Mouse (Mus musculus) ES-CJ7 (cell line): ENCODE data around the gene Cidec.

Experiments
- DNase-seq: peaks from one replicate; pipeline ENCODE4 v3.0.0; 2011; ENCODE audit warnings: low read depth, low spot score

Gene Cidec

DNA sequence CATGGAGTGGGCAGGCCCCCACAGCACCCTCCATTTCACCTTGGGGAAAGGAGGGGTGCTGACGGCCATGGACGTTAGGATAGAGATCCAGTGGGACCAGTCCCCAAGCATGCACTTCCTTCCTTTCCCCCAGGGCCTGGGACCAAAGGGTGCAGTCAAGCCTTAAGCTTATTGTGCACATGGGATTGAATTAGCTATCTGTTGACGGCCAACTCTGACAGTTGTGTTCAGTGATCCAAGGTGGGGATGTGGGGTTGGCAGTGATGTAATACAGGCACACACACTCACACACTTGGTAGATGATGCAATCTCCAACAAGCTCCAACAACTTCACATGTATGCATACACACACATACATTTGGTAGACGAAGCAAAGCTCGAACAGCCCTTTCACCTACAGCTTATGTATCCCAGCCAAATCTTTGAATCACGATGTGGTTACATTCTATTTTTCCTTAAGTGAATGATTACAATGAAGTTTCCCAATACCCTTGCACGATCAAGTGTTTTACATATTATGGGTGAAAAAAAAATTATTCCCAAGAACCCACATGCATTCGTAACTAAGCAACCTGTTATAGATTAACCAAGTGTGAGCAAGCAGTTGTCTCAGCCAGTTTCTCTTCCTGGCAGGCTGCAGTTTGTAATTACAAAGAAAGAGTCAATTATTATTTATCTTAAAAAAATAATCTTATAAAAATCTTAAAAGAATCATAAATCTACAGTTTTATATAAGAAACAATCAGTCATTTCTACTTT is 8.8 kb upstream of the Cidec start:
- no peak for DNase-seq

- peak; percentile 87 for DNase-seq
These were observed 7.5 kb upstream of the Cidec start for GRCm38 (mm10) chr6:113443091-113443490.

GRCm38 (mm10) chr6:113442442-113443090 is 7.0 kb upstream of the Cidec start, which contains the start of gene Jagn1:
TSS of gene Jagn1 (plus strand) at chr6:113442569.
- peak; percentile 97 for DNase-seq

DNA sequence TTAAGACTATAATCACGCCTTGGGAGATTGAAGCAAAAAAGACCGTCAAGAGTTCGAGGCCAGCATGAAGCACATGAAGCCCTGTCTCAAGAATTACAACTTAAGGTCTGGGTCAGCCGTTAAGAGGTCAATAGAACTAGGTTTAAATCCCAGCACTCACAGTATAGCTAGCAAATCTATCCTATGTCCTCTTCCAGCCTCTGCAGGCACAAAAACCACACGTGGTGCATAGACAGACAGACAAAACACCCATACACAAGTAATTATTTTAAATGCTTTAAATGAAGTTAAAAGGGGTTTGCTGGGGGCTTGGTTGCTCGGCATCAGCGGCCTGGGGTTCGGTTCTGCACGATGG is 6.5 kb upstream of the Cidec start:
- DNase-seq: no peak

- DNase-seq: peak; percentile 93
These were observed 5.7 kb upstream of the Cidec start for GRCm38 (mm10) chr6:113441147-113441680.

DNA sequence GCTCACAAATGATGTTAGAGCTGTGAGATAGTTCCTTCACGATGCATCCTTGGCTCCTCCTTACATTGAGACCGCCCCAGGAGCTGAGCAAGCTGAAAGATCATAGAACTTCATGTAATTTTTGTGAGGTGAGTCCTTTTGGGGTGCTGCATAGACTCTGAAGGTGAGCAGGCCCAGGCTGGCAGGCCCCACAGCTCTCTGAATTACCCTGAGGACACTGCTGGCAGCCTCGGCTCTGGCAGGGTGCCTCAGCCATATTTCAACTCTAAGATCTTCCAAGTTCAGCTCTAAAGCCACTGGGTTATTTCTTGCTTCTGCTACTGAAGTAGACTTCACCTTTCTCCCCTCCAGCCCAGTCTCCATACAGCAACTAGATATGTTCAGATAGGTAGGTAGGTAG is 5.1 kb upstream of the Cidec start:
- DNase-seq: no peak

DNA sequence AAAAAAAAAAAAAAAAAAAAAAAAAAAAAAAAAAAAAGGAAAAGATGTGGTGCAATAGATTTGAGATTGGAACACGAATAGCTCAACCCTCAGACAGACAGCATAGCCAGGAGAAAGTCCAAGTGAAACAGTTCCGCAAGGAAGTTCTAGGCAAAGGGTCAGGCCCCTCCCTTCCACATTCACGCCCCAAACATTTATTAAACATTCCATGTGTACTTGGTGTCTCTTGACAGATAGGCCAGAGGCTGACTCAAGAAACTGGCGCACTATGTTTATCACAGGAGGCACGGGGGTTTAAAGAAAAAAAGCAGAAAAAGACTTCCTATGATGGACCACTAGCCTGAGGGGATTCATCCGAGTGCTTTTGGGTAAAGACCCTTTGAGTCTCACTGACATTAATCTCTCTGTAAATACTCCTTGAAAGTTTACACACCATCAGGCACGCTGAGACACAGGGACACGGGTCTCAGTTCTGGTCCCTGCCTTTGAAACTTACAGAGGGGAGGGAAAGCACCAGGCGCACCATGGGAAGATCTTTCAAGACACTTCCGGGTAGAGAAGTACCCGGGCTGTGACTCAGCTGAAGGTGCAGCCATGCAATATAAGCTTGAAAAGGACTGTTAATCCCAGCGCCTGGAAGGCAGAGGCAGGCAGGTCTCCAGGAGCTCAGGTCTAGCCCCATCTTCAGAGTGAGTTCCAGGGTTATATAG is 3.3 kb upstream of the Cidec start:
- DNase-seq: peak; percentile 34

DNA sequence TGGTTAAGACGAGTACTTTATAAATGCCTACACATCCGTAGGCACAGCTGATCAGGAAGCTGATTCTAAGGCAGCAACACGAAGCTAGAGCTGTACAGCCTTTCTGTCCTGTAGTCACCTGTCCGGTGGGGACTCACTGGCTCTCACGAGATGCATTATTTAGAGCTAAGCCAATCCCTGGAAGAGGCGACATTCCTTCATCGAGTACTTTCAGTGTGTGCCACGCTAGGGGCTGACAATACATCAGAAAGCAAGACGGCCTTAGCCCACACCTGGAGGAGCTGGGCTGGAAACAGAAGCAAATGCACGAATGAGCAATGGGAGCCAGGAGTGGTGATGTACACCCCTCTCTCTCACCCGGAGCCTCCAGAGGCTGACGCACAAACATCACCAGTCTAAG is 1.6 kb upstream of the Cidec start:
- no peak for DNase-seq

GRCm38 (mm10) chr6:113434691-113435090 is 869 bp downstream of the Cidec start:
- DNase-seq: no peak

- DNase-seq: no peak
These were observed 1.9 kb downstream of the Cidec start for GRCm38 (mm10) chr6:113433661-113434060.

DNA sequence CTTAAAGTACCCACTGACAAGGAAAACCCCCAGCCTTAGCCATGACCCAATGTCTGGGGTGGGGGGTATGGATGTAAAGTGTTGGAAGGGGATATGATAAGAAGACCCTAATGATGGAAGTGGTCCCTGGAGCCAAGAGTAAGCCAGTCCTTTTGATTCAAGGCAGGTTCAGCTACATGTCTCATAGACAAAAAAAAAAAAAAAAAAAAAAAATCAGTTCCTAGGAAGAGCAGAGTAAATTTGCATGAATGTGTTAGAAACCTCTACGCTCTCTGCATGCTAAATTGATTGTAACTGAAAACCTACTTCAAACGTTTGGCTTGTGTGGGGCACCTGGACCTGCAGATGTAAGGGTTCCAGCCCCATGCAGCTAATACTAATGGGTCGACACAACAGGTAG is 3.8 kb downstream of the Cidec start:
- DNase-seq: no peak

GRCm38 (mm10) chr6:113430846-113431245 is 4.7 kb downstream of the Cidec start:
- no peak for DNase-seq

- DNase-seq: no peak
These were observed 5.6 kb downstream of the Cidec start for GRCm38 (mm10) chr6:113429965-113430364.

GRCm38 (mm10) chr6:113428006-113428405 is 7.6 kb downstream of the Cidec start:
- no peak for DNase-seq

DNA sequence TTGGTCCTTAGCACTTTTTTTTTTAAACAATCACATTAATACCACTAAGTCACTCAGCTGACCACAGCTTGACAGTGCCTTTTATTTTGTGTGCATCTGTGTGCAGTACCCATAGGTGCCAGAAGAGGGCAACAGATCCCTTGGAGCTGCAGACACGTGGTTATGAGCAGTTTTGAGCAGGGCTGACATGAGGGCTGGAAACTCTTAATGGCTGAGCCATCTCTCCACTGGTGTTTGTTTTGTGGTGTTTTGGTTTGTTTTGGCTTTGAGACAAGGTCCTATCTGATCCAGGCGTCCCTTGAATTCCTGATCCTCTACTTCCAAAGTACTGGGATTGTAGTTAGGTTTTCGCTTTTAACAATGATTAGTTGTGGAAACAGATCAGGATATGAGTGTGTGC is 8.2 kb downstream of the Cidec start:
- peak; percentile 93 for DNase-seq

DNA sequence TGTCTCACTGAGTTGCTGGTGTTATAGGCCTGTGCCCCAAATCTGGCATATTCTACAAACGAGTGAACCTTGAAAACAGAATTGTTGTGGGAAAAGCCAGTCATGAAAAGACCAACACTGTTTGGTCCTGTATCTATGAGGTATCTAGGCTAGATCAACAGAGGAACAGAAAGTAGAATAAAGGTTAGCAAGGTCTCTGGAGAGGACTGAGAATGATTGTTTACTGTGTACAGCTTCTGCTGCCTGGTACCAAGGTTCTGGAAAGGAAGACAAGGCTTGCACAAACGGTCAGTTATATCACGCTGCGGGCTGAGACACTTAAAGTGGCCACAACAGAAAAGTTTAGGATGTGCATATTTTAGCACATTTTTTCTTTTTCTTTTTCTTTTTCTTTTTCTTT is 8.9 kb downstream of the Cidec start:
- DNase-seq: no peak

- DNase-seq: no peak
These were observed 11.4 kb downstream of the Cidec start for GRCm38 (mm10) chr6:113424187-113424586.

- DNase-seq: no peak
These were observed 12.6 kb downstream of the Cidec start for GRCm38 (mm10) chr6:113423000-113423399.

GRCm38 (mm10) chr6:113419199-113419587 is 16.4 kb downstream of the Cidec start, which contains the start of gene Rpusd3:
TSS of gene Rpusd3 (minus strand) at chr6:113419340.
- DNase-seq: peak; percentile 100

DNA sequence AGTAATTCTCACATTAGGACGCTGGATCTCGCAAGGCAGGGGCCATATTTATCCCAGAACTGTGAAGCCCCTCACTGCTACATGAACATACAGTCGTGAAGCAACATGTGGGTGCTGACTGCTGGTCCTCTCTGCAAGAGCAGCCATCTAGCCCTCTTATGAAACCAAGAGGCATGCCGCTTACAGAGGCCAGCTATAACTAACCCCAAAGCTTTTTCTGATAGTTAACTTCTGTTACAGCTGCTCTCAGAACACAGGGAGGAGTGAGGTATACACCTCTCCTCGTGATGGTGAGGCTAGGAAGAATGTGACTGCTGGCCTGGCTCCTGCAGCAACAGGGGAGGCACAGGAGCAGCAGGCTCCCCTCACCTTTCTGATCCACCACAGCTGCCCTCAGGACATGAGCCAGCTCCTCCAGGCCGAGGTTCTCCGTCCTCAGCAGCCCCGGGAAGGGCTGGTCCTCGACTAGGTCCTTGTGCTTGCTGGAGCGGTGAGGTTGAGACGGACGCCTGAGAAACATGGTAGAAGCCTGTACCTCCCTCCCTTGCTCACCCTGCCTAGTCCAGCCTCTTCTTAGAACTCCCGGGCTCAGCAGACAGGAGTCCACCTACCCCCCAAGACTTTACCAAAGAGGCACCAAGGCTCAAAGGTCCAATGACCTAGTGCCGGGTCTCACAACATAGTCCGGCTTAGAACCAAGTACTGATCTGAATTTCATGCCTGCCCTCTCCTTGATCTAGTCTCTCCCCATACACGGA is 16.9 kb downstream of the Cidec start:
- DNase-seq: no peak

DNA sequence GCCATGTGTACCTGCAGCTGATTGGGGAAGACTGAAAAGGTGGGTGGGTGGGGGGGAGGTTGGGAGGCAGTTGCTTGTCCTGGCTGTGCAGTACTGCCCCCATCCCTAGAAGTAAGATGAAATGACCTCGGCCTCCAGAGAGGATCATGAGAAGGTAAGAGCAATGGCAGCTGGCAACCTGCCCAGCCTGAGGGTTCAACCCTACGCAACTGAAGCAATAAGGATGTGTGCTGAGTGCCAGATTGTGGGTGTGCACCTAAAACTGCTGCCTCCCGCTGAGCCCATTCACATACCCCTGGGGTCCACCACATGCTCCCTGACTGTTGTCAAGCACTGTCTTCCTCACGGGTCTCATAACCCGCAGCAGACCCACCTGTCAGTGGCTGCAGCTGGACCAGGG is 19.1 kb downstream of the Cidec start:
- no peak for DNase-seq

DNA sequence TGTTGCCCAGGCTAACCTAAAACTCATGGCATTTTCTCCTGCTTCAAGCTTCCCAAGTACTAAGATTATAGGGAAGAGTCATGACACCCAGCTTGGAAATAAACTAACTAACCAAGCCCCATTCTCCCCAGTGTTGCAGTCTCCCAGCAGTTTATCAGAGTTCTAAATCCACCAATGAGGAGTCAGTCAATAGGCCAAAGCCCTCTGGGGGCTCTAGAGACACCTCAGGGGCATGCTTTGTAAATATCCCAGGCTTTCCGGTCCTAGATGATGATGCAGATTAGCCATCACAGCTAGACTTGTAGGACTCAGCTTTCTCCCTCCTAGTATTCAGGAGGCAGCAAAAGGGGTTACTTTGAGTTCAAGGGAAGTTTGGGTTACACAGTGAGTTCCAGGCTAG is 25.6 kb downstream of the Cidec start:
- DNase-seq: no peak
